24 mouse cellular contexts compared by ENCODE assay signal in the genomic region with DNA sequence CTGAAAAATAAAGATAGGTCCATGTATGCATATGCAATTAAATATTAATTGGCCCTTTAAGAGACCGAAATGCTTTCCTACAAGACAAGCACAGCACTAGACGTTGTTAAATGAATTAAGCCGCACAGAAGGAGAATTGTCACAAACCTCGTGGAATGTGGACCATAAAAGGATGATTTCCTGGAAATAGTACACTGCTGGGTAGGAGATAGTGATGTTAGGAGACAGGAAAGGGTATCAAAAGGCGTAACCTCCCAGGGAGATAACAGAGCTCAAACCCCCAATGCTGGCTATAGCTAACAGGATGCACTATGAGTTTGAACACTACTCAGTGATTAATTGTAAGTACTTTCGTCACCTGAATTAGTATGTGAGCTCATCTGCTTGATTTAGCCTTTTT.
"Had no signal": no experiment of that assay in that cellular context is flagged by ENCODE, and none has a peak within 500 bp of the region (broad histone marks: within the 10 kb centered on the region; RNA-seq: fewer than 3 reads in every experiment).

No protein-coding gene starts in this region.

- H3K27ac ChIP-seq: heart, adult 2 months; heart, embryonic 13.5 days; heart, embryonic 15.5 days; hindbrain, embryonic 13.5 days; hindbrain, embryonic 15.5 days; hindbrain, postnatal 0 days; layer of hippocampus, adult 2 months; limb, embryonic 13.5 days; limb, embryonic 15.5 days; liver, embryonic 15.5 days had no signal

- ATAC-seq: forebrain, embryonic 16.5 days; hindbrain, postnatal 0 days; intestine, embryonic 16.5 days had no signal

- H3K9ac ChIP-seq: heart, embryonic 13.5 days; heart, embryonic 15.5 days; hindbrain, embryonic 13.5 days; hindbrain, embryonic 15.5 days; limb, embryonic 13.5 days; limb, embryonic 15.5 days; liver, embryonic 15.5 days had no signal

- H3K4me3 ChIP-seq: heart, adult 2 months; heart, embryonic 13.5 days; heart, embryonic 15.5 days; hindbrain, embryonic 13.5 days; hindbrain, embryonic 15.5 days; layer of hippocampus, adult 2 months; limb, embryonic 13.5 days; limb, embryonic 15.5 days; liver, embryonic 15.5 days had no signal

- DNase-seq: gastrocnemius, postnatal 10 days; gastrocnemius, postnatal 36 days; heart, adult 11 months; heart, adult 2 months; heart, postnatal 14 days; heart, postnatal 36 days; kidney, adult 11 months; kidney, adult 8-10 months; kidney, postnatal 10 days; kidney, postnatal 25 days; kidney, postnatal 4 days; left cerebral cortex, postnatal 4 days had no signal

- H3K9me3 ChIP-seq: heart, embryonic 13.5 days; heart, embryonic 15.5 days; hindbrain, embryonic 13.5 days; hindbrain, embryonic 15.5 days; limb, embryonic 13.5 days; limb, embryonic 15.5 days; liver, embryonic 15.5 days had no signal

- H3K36me3 ChIP-seq: heart, embryonic 13.5 days; heart, embryonic 15.5 days; hindbrain, embryonic 13.5 days; hindbrain, embryonic 15.5 days; limb, embryonic 13.5 days; limb, embryonic 15.5 days; liver, embryonic 15.5 days had no signal

- H3K27me3 ChIP-seq: heart, embryonic 13.5 days; heart, embryonic 15.5 days; hindbrain, embryonic 13.5 days; hindbrain, embryonic 15.5 days; limb, embryonic 13.5 days; limb, embryonic 15.5 days; liver, embryonic 15.5 days had no signal

- H3K4me1 ChIP-seq: heart, embryonic 13.5 days; heart, embryonic 15.5 days; hindbrain, embryonic 13.5 days; hindbrain, embryonic 15.5 days; limb, embryonic 13.5 days; limb, embryonic 15.5 days; liver, embryonic 15.5 days had no signal

- H3K4me2 ChIP-seq: heart, embryonic 11.5 days; heart, embryonic 13.5 days; heart, embryonic 15.5 days; hindbrain, embryonic 13.5 days; hindbrain, embryonic 15.5 days; limb, embryonic 13.5 days; limb, embryonic 15.5 days; liver, embryonic 15.5 days had no signal
